Mouse (Mus musculus) right cerebral cortex, postnatal 36 days (tissue): ENCODE data around the gene Zfp609.
"Not testable (repeated sequence)": the region's sequence is repeated elsewhere in the genome, so short reads cannot be mapped to it uniquely, and the experiment has no call there.

Source experiments
- DNase-seq, 2 experiments: peaks; one replicate each; pipeline ENCODE4 v3.0.0; 2022; ENCODE audit warnings: low spot score in 2 of 2, mixed read lengths in 1 of 2

Zfp609 gene

GRCm38 (mm10) chr9:65818402-65818801 is 9.0 kb downstream of the Zfp609 start:
- DNase-seq: no peak

- no peak for DNase-seq
Observed at GRCm38 (mm10) chr9:65812841-65813240, 14.5 kb downstream of the Zfp609 start.

- no peak for DNase-seq
Observed at GRCm38 (mm10) chr9:65811784-65812183, 15.6 kb downstream of the Zfp609 start.

GRCm38 (mm10) chr9:65807818-65808217 is 19.5 kb downstream of the Zfp609 start:
- no peak for DNase-seq

GRCm38 (mm10) chr9:65807251-65807650 is 20.1 kb downstream of the Zfp609 start:
- DNase-seq: no peak

GRCm38 (mm10) chr9:65799770-65800169 is 27.6 kb downstream of the Zfp609 start:
- no peak for DNase-seq

GRCm38 (mm10) chr9:65795651-65796050 is 31.7 kb downstream of the Zfp609 start:
- DNase-seq: no peak

GRCm38 (mm10) chr9:65794313-65794712 is 33.1 kb downstream of the Zfp609 start:
- no peak for DNase-seq

- no peak for DNase-seq
Observed at GRCm38 (mm10) chr9:65793506-65793905, 33.9 kb downstream of the Zfp609 start.

- no peak for DNase-seq
Observed at GRCm38 (mm10) chr9:65793086-65793485, 34.3 kb downstream of the Zfp609 start.

- no peak for DNase-seq
Observed at GRCm38 (mm10) chr9:65791846-65792245, 35.5 kb downstream of the Zfp609 start.

- DNase-seq: no peak
Observed at GRCm38 (mm10) chr9:65791106-65791505, 36.3 kb downstream of the Zfp609 start.

- DNase-seq: no peak
Observed at GRCm38 (mm10) chr9:65789788-65790187, 37.6 kb downstream of the Zfp609 start.

- DNase-seq: no peak
Observed at GRCm38 (mm10) chr9:65788556-65788955, 38.8 kb downstream of the Zfp609 start.

GRCm38 (mm10) chr9:65787829-65788344 is 39.5 kb downstream of the Zfp609 start:
- DNase-seq: no peak

- no peak for DNase-seq
Observed at GRCm38 (mm10) chr9:65786885-65787787, 40.2 kb downstream of the Zfp609 start.

GRCm38 (mm10) chr9:65785772-65786368 is 41.5 kb downstream of the Zfp609 start:
- no peak for DNase-seq

GRCm38 (mm10) chr9:65779619-65780018 is 47.7 kb downstream of the Zfp609 start:
- not testable (repeated sequence) for DNase-seq

GRCm38 (mm10) chr9:65776874-65777432 is 50.4 kb downstream of the Zfp609 start:
- no peak for DNase-seq

GRCm38 (mm10) chr9:65776137-65776872 is 51.1 kb downstream of the Zfp609 start:
- no peak for DNase-seq

- no peak for DNase-seq
Observed at GRCm38 (mm10) chr9:65773783-65774182, 53.6 kb downstream of the Zfp609 start.
